Mouse (Mus musculus) midbrain, postnatal 0 days (tissue): ENCODE results near the gene Ppm1h. TPM values are rescaled to one million over a fixed set of nuclear protein-coding genes. Genes with fewer than 3 reads are reported as not detected.

ENCODE experiments used
- ATAC-seq: fragments of 200-750 bp; cut with Nextera tagmentation; 2 replicates; pipeline ENCODE4 v1.8.0; 2017; ENCODE audit warnings: moderate number of reproducible peaks, mild to moderate bottlenecking, moderate TSS enrichment, moderate library complexity; ENCODE audit not compliant: low FRiP score
- DNase-seq: peaks from one replicate; pipeline ENCODE4 v3.0.0-alpha.2; 2015; ENCODE audit warnings: low spot score
- H3K27ac ChIP-seq: fragments of 300-500 bp; sonication (generic); 2 replicates; pipeline ENCODE4 v1.5.1; 2014; ENCODE audit warnings: low read depth, mild to moderate bottlenecking, low read length, mixed read lengths
- H3K27me3 ChIP-seq: fragments of 300-500 bp; sonication (generic); 2 replicates; pipeline ENCODE4 v1.6.1; 2014; ENCODE audit warnings: low read length, control low read depth, mixed read lengths; ENCODE audit not compliant: insufficient read depth
- H3K36me3 ChIP-seq: fragments of 300-500 bp; sonication (generic); 2 replicates; pipeline ENCODE4 v1.6.1; 2014; ENCODE audit warnings: low read length, control low read depth, mixed read lengths; ENCODE audit not compliant: insufficient read depth
- H3K4me1 ChIP-seq: fragments of 300-500 bp; sonication (generic); 2 replicates; pipeline ENCODE4 v1.6.1; 2014; ENCODE audit warnings: mild to moderate bottlenecking, control low read depth, antibody characterized with exemption, low read length, mixed read lengths; ENCODE audit not compliant: insufficient read depth
- H3K4me2 ChIP-seq: fragments of 300-500 bp; sonication (generic); 2 replicates; pipeline ENCODE4 v1.6.1; 2014; ENCODE audit warnings: low read depth, mild to moderate bottlenecking, low read length, mixed read lengths; ENCODE audit not compliant: poor library complexity, severe bottlenecking
- H3K4me3 ChIP-seq: fragments of 300-500 bp; sonication (generic); 2 replicates; pipeline ENCODE4 v1.5.1; 2014; ENCODE audit warnings: low read depth, mild to moderate bottlenecking, low read length, moderate library complexity
- H3K9ac ChIP-seq: fragments of 300-500 bp; sonication (generic); replicated peaks from 2 replicates; pipeline ENCODE4 v1.6.1; 2014; ENCODE audit warnings: mild to moderate bottlenecking, low read length, moderate library complexity, mixed read lengths; ENCODE audit not compliant: poor library complexity, severe bottlenecking
- H3K9me3 ChIP-seq: fragments of 300-500 bp; sonication (generic); 2 replicates; pipeline ENCODE4 v1.6.1; 2016; ENCODE audit warnings: low read length, control low read depth
- CTCF ChIP-seq: IDR thresholded peaks from 2 replicates; pipeline ENCODE4 v1.5.1; 2016; ENCODE audit warnings: antibody characterized with exemption, mild to moderate bottlenecking
- WGBS: fragments of 180-500 bp; shearing (Covaris S2); extraction: QIAGEN DNeasy Blood & Tissue Kit; methylation state at CpG from one replicate; pipeline ENCODE4 v1.1.7; 2014; 5-methylcytosine and 5-hydroxymethylcytosine counted together
- polyA plus RNA-seq: library from polyadenylated mRNA; unstranded; fragments of >200 nt; fragmentation: Nextera tagmentation; extraction: Ambion mirVana; gene quantifications from 2 replicates; pipeline ENCODE4 v1.2.1, GENCODE M21; 2015
- total RNA-seq: library from RNA; depleted of rRNA; stranded (reverse); fragments of >200 nt; gene quantifications from 2 replicates; pipeline ENCODE4 v1.2.3, GENCODE M21; 2014

Ppm1h gene
- total and polyA plus RNA-seq, 2 experiments from 2014 or later: 28.0 to 42.8 TPM

DNA sequence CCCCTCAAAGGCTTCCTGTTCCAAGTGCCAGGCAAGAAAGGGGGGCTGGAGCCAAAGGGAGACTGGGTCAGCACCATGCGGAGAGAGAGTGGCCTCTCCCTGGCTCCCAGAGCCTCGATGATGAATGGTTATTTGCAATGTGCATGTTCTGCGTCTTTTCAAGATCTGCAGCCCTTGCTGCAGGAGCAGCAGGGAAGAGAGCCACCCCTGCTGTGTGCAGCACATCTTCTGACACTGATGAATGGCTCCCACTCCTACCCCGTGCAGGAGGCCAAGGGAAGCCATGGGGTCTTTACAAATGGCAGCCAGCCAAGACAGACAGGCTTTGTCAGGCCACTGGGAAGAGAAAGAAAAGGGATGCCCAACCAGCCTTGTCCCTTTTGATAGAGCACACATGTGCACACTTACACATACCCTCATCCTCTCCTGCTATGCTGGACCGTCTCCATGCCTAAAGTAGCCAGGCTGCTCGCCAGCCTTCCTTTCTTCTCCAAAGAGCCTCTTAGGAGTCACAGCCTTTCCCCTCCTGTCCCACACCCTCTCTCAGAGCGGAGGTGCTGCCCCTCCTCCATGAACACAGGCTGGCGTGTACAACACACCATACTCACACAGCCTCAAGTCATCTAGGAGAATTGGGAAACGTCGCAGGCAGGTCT, 209.1 kb downstream of the Ppm1h start:
- Histone ChIP-seq H3K4me1 (peaks cover 29% of the 10 kb centered on the region), H3K27me3 (no peaks in the 10 kb centered on the region), H3K4me2 (no peak overlapping the region), H3K27ac (peak overlapping the region; percentile 77), H3K9me3 (no peaks in the 10 kb centered on the region), H3K36me3 (0 out of 2 replicates have a peak, but pooled peaks cover 3% of the 10 kb centered on the region), H3K9ac (peak overlapping the region; percentile 20; the same call in 1 of the 2 replicates), H3K4me3 (no peak overlapping the region)
- DNase-seq (peak; percentile 85), ATAC-seq (0 out of 2 replicates have a peak, but pooled peaks have one; percentile 12)
- no peak for TF ChIP-seq CTCF
- WGBS: 26% methylated on average over 10 of the region's 10 CpGs

DNA sequence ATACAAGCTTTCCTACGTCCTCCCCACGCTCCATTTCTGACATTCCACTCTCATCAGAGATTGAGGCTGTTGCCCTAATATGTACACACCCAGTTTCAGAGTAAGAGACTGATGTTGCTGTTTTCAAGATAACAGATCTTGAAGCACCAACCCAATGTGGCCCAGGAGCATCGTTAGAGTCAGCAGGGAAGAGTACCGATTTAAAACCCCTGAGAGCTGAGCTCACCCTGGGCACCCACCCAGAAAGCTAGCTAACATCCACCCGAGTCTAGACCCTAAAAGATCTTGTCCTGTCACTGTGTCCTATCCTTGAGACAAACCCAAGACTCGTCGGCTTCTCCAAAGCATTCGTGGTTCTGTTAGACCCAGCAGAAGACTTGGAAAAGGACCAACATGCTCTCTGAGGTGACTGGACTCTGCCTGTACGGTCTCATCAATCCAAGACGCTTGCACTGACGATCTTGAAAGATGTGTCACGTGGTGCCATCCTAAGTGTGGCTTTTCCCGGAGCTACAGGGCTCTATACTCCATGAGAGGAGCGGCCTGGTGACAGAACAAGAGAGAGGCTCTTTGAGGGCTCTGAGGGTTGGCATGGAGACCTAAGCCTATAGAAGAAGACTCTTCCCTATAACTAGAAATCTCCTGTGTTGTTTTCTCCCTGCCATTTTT, 212.3 kb downstream of the Ppm1h start:
- H3K9me3 ChIP-seq: no peaks in the 10 kb centered on the region
- 84% methylated on average over 14 of the region's 14 CpGs for WGBS
- H3K36me3 ChIP-seq: 0 out of 2 replicates have a peak, but pooled peaks cover 3% of the 10 kb centered on the region
- H3K27ac ChIP-seq: no peak overlapping the region
- H3K27me3 ChIP-seq: no peaks in the 10 kb centered on the region
- DNase-seq (no peak), ATAC-seq (no peak)
- peaks cover 14% of the 10 kb centered on the region for H3K4me1 ChIP-seq
- H3K9ac ChIP-seq: no peak overlapping the region
- TF ChIP-seq CTCF: no peak
- H3K4me2 ChIP-seq: no peak overlapping the region
- H3K4me3 ChIP-seq: no peak overlapping the region

DNA sequence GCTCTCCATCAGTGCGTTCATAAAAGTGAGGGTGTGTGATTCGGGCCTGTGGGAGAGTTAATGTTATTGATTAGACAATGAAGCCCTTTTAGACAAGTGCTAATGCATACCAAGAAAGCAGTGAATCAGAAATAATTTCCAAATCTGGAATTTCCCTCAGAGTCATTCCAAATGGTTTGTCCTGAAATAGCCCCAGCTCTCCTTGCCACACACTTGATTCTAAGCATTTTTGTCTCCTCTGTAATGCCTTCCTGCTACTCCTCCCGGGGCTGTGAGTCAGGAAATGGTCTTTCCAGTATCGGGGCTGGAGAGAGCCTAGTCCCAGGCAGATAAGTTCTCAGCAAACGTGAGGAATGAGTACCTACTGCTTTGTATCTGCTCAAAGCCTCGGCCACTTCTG, 212.9 kb downstream of the Ppm1h start:
- 0 out of 2 replicates have a peak, but pooled peaks cover 3% of the 10 kb centered on the region for H3K36me3 ChIP-seq
- no peaks in the 10 kb centered on the region for H3K9me3 ChIP-seq

GRCm38 (mm10) chr10:122894555-122895069, 216.1 kb downstream of the Ppm1h start:
- Histone ChIP-seq H3K4me3 (no peak overlapping the region), H3K4me2 (no peak overlapping the region), H3K27ac (no peak overlapping the region), H3K4me1 (no peaks in the 10 kb centered on the region), H3K9ac (no peak overlapping the region), H3K9me3 (no peaks in the 10 kb centered on the region), H3K36me3 (0 out of 2 replicates have a peak, but pooled peaks cover 3% of the 10 kb centered on the region), H3K27me3 (no peaks in the 10 kb centered on the region)
- peak; percentile 74 for DNase-seq
- ATAC-seq: peak; percentile 64
- 53% methylated on average over 12 of the region's 12 CpGs for WGBS
- TF ChIP-seq CTCF: no peak

More for the DNA sequence above, 212.9 kb downstream of the Ppm1h start:
- H3K9ac ChIP-seq: no peak overlapping the region
- no peak overlapping the region for H3K4me2 ChIP-seq
- 87% methylated on average over 6 of the region's 6 CpGs for WGBS
- ATAC-seq (no peak), DNase-seq (no peak)
- H3K4me3 ChIP-seq: no peak overlapping the region
- no peak for TF ChIP-seq CTCF
- peaks cover 12% of the 10 kb centered on the region for H3K4me1 ChIP-seq
- H3K27me3 ChIP-seq: no peaks in the 10 kb centered on the region
- H3K27ac ChIP-seq: no peak overlapping the region

DNA sequence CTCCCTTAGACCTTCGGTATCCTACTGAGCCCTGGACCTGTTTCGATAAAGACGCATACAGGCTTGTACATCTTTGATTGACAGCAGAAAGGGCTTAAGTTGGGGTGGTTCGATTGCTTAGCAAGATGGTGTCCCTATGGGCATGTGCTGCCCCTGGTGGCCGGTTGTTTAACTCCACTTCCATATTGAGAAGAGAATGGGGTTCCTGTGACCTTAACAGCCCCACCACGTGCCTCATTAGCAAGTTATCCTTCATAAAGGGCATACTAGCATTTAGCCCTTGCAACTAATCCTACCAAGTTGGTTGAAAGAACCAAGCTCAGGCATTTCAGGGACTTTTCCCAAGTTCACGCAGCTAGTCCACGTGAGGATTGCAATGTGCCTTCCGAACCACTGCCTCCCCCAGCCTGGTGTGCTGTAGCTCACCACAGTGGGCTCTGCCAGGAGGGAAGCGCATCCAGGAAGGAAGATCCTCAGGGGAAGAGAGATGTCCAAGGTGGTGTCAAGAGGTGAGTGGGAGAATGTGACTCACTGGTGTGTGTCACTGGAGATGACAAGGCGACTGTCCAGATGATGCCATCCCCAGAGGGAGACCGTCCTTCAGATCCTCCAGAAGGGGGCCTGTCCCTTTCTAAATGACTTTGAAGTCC, 216.7 kb downstream of the Ppm1h start:
- Histone ChIP-seq H3K9me3 (no peaks in the 10 kb centered on the region), H3K9ac (no peak overlapping the region), H3K27ac (no peak overlapping the region), H3K36me3 (no peaks in the 10 kb centered on the region), H3K4me3 (no peak overlapping the region), H3K4me1 (no peaks in the 10 kb centered on the region), H3K27me3 (no peaks in the 10 kb centered on the region), H3K4me2 (no peak overlapping the region)
- ATAC-seq: peak; percentile 67
- WGBS: 64% methylated on average over 12 of the region's 12 CpGs
- TF ChIP-seq CTCF: peak; percentile 70
- DNase-seq: peak; percentile 74
